Mouse (Mus musculus): ENCODE data around the gene Tacr1.
"Not testable (repeated sequence)": the region's sequence is repeated elsewhere in the genome, so short reads cannot be mapped to it uniquely, and the experiment has no call there.

The Tacr1 gene

DNA sequence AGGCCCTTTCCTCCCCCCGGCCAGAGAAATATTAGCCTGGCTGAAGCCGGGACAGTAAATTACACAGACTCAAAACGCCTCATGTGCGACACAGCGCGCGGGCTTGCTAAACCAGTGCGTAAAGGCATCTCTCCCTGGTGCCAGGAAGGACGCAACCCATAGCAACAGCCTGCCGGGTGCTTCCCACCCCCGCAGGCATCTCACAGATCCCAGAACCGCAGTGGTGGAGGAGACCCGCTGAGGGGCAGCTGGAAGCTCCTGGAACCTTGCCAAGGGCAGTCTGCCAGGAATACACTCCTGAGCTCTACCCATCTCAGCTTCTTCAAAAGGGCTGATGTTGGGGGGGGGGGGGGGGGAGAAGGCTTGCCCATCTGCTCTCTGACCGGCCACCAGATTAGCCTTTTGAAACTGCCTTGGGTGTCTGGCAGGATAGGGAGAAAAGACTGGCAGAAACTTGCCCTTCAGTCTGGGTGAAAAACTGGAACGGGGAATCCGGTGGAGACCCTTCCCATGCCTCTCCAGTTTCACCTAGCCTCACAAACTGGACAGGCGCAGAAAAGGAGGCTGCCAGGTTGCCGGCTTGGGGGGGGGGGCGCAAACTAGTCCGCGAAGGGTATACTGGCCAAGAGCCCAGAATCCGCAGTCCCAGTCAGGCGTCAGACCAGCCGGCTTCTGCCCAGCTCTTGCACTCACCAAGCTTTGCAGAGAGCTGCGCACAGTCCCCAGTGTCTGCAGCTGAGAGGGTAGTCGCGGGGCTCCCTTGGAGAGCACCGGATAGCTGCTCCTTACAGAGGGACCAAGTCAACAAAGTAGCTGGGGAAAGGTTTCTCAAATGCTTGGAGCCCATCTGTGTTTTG lies at the start of gene Tacr1:
TSS of gene Tacr1 (plus strand) at position 740 of the 857 bp plus-strand sequence.
- no peak for DNase-seq (ENCODE audit: low spot score)

DNA sequence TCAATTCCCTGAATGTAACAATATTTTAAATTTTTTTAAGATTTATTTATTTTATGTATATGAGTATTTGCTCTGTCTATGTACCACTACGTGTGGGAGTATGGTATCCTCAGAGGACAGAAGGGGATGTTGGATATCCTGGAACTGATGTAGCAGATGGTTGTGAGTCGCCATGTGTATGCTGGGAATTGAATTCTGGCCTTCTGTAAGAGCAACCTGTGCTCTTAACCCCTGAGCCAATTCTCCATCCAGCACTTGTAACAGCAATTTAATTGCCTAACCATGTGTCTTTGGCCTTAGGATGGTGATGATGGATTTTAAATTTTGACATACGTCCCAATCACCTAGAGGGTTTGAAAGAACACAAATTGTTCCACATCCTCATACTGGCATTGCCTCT lies 26.0 kb upstream of the Tacr1 start:
- no peak for DNase-seq (ENCODE audit: low spot score)

DNA sequence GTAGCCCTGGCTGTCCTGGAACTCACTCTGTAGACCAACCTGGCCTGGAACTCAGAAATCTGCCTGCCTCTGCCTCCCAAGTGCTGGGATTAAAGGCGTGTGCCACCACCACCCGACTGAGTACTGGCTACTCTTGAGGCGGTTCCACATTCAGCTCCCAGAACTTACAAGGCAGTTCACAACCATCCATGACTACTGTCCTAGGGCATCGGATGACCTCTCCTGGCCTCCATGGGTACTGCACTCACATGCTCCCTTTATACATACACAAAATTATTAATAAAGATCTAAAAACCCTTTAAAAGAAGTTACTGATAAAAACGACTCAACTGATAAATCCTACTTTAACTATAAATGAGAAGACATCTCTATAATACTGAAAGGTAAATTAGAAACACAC lies 18.6 kb upstream of the Tacr1 start:
- no peak for DNase-seq (ENCODE audit: low spot score)

DNA sequence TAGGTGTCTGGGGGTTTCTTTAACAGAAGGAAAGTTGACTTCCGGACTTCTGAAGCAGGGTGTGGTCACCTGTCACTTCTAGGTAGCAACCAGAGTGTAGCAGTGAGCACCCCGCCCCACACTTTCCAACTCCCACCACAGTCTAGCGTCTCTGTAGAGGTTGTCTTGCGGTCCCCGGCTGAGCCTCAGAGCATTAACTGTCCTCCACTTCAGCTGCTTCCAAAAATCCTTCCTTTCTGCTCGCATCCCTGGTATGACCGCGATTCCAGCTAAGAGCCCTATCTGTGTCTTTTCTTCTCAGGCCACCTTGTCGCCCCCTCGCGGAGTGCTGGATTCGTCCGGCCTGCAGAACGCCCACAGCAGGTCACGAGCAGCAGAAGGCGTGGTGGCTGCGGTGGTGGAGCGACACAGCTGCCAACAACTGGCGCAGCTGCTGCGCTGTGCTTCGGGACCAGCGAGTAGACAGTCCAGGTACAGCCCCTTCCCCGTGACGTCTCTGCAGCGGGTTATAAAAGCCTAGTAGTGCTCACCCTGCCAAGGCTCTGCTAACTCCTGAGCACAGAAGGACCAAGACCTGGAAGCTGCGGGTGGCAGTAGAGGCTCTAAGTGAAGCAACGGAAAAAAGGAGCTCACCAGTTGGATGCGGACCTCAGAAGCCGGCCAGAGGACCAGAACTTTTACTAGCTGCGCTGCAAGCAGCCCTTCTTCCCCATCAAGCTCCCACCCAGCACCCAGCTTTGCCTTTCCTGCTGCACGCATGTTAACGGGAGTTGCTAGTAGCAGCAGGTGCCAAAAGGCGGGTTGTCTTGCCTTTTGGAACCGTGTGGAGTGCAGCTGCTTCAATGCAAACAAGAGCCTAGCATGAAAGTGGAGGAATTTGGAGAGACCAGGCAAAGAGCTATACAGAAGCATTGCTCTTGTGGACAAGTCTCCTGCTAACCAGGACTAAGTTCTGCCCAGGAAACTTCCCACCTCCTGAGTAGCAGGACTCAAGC lies 664 bp downstream of the Tacr1 start:
- no peak for DNase-seq (ENCODE audit: low spot score)

DNA sequence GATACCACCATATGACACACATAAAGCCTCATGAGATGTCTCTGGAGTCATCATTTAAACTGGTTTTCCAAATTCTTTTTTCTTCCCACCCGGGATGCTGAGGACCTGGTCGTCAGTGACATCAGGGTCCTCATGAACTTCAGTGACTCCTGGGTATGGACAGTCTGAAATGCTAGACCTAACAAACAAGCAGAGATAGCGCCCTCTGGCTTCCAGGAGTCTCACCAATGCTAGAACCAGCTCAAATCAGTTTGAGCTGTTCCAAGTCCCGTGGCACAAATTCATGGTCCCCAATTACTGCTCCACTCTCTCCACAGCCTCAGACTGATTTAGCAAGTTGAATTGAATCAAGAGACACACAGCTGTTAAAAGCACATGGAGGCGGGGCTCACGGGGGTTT lies 16.2 kb downstream of the Tacr1 start:
- DNase-seq (ENCODE audit: low spot score), result no peak

DNA sequence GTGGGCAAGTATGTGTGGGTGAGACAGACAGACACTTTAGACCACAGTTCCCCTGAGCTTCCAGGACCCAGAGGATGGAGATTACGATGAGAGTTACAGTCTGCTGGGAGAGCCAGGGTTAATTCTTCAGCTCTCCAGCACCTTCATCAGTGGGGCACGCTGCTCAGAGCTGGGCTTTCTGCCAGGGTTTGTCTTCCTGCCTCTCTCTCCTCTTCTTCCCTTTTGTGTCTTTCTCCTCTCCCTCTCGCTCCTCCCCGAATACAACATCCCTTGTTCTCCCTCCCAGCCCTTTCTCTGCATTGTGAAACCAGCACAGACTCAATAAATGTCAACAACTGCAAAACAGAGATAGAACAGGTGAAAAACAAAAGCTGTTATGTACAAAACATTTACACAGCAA lies 18.1 kb downstream of the Tacr1 start:
- DNase-seq (ENCODE audit: low spot score), result no peak

DNA sequence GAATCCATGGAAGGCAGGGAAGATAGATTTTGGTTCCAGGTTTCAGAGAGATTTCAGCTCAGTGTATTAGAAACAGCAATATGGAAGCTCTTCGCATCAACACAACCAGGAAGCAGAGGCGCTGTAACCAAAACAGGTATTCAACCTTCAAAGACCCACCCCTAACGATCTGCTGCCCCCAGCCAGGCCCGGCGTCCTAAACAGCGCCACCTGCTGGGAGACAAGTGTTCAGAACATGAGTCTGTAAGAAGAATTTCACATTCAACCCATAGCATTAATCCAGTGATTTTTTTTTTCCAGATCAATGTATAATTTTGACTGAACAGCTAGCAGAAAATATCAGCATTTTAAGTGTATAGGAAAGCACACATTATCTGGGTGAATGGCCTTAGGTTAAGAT lies 26.8 kb downstream of the Tacr1 start:
- DNase-seq (ENCODE audit: low spot score), result no peak

DNA sequence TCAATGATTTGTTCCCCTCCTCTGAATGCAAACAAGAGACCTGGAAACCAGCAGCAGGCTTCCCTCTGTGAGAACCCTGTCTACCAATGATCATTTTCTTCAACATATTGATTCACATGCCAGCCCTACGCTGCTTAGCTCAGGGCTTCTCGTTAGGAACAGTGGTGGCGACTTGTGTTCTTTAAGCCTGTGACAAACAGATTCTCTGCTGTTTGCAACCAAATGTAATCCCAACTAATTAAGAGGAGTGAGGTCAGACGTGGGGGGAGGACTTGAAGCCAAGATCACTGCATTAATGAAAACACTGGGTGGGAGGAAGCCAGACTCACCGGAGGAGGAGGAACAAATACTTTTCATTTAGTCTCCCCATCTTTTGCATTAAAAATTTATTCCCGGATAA lies 27.6 kb downstream of the Tacr1 start:
- no peak for DNase-seq (ENCODE audit: low spot score)

DNA sequence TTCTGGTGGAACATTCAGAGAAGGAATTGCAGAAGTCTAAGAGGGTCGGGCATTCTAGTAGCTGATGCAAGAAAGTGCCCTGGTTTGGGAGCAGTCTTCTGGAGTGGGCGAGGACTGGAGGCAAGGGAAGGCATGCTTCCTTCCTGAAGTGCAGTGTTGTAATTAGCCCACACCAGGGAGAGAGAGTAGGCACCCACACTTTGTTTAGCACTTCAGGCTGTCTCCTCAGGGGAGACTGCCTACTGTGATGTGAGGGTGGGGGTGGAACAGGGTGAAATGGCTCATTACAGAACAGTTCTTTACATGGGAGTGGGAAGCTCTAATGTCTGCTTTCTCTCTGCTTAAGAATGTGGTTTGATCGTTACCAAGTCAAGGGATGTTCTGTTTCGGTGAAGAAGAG lies 35.0 kb downstream of the Tacr1 start:
- no peak for DNase-seq (ENCODE audit: low spot score)

DNA sequence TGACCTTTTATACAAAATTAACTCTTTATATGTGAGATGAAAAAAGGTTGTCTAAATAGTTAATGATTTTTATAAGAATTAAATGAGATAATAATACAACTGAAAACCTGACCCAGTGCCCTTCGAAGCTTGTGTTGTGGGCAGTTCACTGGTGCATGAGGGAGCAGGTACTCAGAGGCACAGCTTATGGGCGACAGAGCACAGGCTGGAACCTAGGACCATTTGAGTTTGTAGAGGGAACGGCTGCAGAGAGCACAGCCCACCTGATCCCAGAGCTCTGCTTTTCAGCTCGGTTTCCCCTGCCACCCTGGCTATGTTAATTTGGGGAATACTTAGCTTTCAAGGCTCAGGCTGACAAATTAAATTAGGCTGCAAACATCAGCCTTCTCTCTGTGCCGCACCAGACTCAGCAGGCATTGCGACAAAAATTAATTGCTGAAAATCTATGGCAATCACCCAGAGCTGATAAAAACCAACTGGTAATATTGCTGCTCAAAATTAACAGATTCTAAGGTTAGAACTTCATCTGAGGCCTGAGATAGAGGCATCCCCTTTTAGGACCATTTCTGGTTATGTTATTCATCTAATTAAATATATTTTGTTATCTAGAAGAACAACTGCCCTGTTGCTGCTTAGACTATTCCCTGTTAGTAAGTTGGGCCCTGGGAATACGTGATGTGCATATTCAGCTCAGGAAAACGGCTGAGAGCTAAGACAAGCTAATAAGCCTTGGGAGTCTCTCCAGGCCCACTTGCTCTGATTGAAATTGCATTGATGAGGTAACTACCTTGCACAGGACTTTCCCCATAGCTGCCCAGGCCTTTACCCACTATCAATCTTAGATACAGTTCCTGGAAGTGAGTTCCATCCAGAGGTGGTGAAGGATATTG lies 50.3 kb downstream of the Tacr1 start:
- not testable (repeated sequence) for DNase-seq (ENCODE audit: low spot score)

DNA sequence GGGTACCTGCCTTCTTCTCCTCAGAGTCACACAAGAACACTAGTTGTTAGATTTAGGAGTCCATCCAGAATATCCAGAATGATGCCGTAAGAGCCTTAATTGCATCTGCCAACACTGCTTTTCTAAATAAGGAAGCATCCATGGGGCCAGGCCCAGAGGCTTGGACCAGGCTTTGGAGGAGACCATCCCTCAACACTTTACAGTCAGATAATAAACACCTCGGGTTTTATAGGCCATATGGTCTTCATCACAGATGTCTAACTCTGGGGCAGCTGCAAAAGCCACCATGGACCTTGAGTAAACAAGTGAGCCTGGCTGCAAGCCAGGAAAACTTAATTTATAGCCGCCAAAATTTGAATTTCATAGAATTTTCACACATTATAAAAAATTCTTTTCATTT lies 53.1 kb downstream of the Tacr1 start:
- no peak for DNase-seq (ENCODE audit: low spot score)

DNA sequence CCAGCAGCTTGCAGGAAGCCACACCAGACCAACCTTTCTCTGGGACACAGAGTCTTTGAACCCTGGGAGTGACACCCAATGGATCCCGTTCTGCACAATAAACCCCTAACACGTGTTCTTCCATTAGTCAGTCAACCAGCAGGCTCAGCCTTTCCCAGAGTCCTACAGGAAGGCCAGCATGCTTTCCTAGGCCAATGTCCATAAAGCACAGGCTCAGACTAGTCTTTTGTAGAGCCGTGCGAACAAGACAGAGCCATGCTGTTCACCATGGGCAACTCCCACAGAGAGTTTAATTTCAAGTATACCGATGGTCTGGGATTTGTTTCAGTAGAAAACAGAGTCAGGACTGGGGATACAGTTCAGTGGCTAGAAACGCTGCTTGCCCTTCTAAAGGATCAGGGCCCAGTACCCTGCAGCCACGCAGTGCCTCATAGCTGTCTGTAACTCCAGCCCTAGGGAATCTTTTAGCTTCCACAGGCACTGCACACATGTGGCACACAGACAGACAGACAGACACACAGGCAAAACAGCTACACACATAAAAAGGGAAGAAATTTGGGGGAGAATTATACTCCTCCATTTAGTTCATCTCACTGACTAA lies 55.1 kb downstream of the Tacr1 start:
- no peak for DNase-seq (ENCODE audit: low spot score)

DNA sequence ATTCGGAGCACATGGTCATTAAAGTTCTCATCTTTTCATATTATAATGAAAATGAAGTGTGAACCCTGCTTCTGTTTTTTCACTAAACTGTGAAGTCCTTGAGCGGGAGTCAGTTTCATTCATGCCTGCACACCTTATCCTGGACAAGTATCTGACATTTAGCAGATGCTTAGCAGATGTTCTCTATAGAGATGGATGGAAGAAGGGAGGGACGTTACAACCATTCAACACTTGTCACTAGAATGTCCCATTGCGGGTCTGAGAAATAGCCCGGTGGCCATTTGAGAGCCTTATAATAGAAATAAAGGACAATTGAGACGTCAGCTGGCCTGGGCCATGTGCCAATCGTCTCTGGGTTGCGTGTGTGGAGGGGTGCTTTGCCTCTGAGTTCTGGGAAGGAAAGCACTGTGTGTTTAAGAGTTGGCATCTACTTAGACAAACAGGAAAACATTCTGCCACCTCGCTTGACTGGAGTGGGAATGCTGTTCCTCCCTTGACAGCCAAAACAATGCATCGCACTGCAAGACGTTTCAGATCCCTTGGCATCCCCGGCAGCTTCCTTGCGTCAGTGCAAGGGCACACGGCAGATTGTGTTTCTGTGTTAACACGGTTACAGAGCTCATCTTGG lies 56.7 kb downstream of the Tacr1 start:
- no peak for DNase-seq (ENCODE audit: low spot score)

DNA sequence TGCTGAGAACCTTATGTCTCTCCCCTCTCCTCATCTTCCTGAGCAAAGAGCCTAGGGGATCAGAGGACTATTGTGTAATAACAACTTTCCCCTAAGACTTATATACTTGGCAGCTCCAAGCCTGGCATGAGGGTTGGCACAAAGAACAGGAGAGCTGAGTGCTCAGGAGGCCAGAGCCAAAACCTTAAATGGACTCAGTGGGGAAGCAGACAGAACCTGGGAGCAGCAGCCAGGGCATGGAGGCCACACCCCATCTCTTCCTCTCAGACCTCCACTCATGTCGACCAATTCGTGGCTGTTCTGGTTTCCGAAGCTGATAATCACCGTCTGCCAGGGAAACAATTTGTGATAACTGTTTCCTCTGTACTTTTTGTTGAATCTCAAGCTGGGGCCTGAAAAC lies 61.0 kb downstream of the Tacr1 start:
- DNase-seq (ENCODE audit: low spot score), result peak; percentile 1

DNA sequence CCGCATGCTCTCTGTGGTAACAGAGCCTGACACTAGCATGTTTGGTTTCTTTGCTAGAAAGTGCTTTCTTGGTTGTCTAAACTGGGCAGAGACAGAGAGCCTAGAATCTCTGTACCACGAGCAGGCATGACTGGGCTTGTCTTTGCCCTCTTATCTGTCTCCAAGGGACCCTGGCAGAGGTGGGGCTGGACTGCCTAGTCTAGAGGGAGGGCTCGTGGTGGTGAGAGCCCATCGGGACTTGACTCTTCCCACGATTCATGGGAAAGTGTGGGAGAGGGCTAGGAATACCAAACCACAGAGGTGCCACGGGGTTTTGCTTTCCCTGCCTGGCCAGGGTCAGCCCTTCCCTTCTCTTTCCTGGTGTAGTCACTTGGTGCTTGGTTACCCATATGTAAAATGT lies 72.3 kb downstream of the Tacr1 start:
- peak; percentile 3 for DNase-seq (ENCODE audit: low spot score)

DNA sequence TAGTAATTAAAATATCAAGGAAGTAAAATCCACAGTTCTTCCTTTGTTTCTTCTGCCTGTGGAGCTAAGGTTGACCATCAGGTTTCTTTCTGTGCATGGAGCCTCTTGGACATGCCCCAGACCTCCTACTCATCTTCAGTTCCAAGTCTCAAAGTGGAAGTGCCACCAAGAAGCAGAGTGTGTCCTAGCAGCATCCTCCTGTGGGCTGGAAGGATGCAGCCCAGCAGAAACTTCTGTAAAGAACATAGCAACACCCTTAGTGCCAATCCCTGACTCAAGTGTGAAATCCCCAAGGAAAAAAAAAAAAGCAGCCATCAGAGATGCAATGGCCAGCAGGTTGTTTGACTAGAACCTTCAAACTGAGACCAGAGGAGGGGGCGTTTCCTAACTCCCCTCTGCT lies 81.7 kb downstream of the Tacr1 start:
- DNase-seq (ENCODE audit: low spot score), result no peak

DNA sequence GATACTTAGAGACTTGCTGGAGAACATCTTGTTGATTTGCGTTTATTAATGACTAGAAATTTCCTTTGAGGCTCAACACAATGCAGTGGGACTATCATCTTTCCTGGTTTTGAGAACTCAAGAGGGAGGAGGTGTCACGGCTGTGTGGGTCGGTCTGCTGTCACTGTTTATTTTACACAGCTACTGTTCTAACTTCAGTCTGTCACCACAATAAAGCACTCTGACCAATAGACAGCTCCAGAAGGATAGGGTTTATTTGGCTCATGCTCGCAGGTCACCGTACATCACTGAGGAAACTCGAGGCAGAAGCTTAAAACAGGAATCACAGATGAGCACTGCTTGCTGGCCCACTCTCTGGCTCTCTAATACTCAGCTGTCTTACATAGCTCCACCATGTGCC lies 92.3 kb downstream of the Tacr1 start:
- DNase-seq (ENCODE audit: low spot score), result no peak

DNA sequence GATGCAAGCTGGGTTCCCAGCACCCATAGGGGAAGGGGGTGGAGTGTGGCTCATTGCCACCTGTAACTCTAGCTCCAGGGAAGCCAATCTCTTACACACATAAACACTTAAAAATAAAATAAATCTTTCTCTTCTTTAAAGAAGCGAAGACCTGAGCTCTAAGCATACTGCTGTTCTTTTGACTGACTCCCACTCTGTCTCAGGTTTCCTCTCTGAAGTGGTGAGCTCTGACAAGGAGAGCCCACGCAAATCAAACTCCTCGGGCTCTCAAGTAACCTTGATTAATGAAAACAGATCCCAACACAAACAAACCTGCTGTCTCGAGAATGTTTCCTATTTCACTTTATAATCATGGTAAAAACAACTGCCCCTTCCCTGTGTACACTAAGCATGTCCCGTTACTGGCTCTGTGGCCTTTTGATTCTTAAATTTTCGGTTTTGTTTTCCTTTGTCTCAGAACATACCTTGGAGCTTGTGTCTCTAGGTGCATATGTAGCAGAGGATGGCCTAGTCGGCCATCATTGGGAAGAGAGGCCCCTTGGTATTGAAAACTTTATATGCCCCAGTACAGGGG lies 108.8 kb downstream of the Tacr1 start:
- no peak for DNase-seq (ENCODE audit: low spot score)

DNA sequence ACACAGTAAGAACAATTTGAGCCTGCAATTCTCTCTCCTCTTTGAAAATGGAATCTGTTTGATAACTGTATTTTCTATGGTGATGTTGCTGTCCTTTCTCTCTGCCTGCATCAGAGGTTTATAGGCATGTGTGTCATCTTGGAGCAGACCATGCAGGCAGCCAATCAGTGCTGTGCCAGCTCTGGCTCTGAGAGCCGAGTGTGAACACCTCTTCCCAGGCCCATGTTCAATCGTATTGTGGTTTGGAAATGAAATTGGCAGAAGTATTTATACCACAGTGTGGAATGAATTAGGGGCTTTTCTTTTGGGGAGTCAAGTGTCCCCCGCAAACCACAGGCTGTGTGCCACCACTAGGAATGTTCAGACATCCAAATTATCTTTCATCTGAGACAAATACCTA lies 117.5 kb downstream of the Tacr1 start:
- DNase-seq (ENCODE audit: low spot score), result no peak

DNA sequence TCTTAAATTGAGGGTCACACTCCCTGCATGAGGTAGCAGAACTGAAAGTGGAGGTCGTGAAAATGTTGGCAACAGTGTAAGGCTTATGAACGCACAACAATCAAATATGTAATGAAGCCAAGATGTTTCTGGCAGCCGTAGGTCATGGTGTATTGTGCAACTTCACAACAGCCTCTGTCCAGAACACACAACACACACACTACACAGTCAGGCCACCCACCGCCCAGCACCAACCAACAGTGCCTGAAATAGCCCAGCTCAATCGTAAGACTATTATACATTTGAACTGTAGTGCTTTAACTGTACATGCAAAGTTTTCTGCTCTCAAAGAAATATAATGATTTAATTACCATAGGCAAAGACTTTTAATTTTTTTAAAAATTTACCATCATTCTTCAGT lies 120.4 kb downstream of the Tacr1 start:
- no peak for DNase-seq (ENCODE audit: low spot score)

All from c-Kit-positive CD71-positive TER-119-positive erythroid progenitor cells, embryonic 14.5 days (primary cell).